Mouse (Mus musculus) thymus, adult 2 months (tissue): Measurements from ENCODE around the gene Rpap3. TPM values are rescaled to one million over a fixed set of nuclear protein-coding genes. Genes with fewer than 3 reads are reported as not detected.

ENCODE experiments used
- DNase-seq: peaks from one replicate; pipeline ENCODE4 v3.0.0; 2021
- H3K27ac ChIP-seq: fragments of 200-500 bp; 2 replicates; pipeline ENCODE4 v1.5.1; 2012; ENCODE audit warnings: low read length, control low read depth; ENCODE audit not compliant: control insufficient read depth, insufficient read depth
- H3K27me3 ChIP-seq: fragments of 200-500 bp; 2 replicates; pipeline ENCODE4 v1.6.1; 2012; ENCODE audit warnings: mild to moderate bottlenecking, low read length, moderate library complexity, mixed read lengths; ENCODE audit not compliant: control insufficient read depth, insufficient read depth
- H3K36me3 ChIP-seq: fragments of 200-500 bp; 2 replicates; pipeline ENCODE4 v1.6.1; 2012; ENCODE audit warnings: mild to moderate bottlenecking, low read length, moderate library complexity; ENCODE audit not compliant: control insufficient read depth, insufficient read depth
- H3K4me1 ChIP-seq: fragments of 200-500 bp; replicated peaks from 2 replicates; pipeline ENCODE4 v1.6.1; 2012; ENCODE audit warnings: low read length; ENCODE audit not compliant: control insufficient read depth, insufficient read depth
- H3K4me3 ChIP-seq: fragments of 200-500 bp; 2 replicates; pipeline ENCODE4 v1.5.1; 2012; ENCODE audit warnings: mild to moderate bottlenecking, low read length, control low read depth, moderate library complexity; ENCODE audit not compliant: control insufficient read depth, insufficient read depth
- CTCF ChIP-seq: fragments of 200-500 bp; IDR thresholded peaks from 2 replicates; pipeline ENCODE4 v1.5.1; 2012; ENCODE audit warnings: mild to moderate bottlenecking, control low read depth, low read length, moderate library complexity, borderline replicate concordance; ENCODE audit not compliant: control insufficient read depth, poor library complexity, insufficient read depth; ENCODE audit errors: extremely low read depth
- POLR2A ChIP-seq: fragments of 200-500 bp; IDR thresholded peaks from 2 replicates; pipeline ENCODE4 v1.6.1; 2012; ENCODE audit warnings: mild to moderate bottlenecking, low read length, control low read depth, moderate library complexity; ENCODE audit not compliant: control insufficient read depth, poor library complexity, insufficient read depth; ENCODE audit errors: extremely low read depth
- WGBS: fragments of 180-500 bp; shearing (Covaris S2); methylation state at CpG from one replicate; pipeline ENCODE4 v1.1.7; 2018; 5-methylcytosine and 5-hydroxymethylcytosine counted together
- polyA plus RNA-seq: library from polyadenylated mRNA; depleted of rRNA; stranded (reverse); fragments of >200 nt; gene quantifications from 2 replicates; pipeline ENCODE4 v1.2.3, GENCODE M21; 2012

Rpap3 gene
- polyA plus RNA-seq, 1 experiment: 6.0 TPM

GRCm38 (mm10) chr15:97717861-97718534, 12.4 kb upstream of the Rpap3 start:
- Histone ChIP-seq H3K27ac (peak overlapping the region; percentile 97), H3K4me1 (peaks cover 57% of the 10 kb centered on the region), H3K27me3 (no peaks in the 10 kb centered on the region), H3K36me3 (peaks cover 45% of the 10 kb centered on the region), H3K4me3 (peak overlapping the region; percentile 98)
- peak; percentile 56; the same call in 1 of the 2 replicates for TF ChIP-seq CTCF
- TF ChIP-seq POLR2A: peak; percentile 56
- DNase-seq: peak; percentile 79
- WGBS: 12% methylated on average over 12 of the region's 12 CpGs

- H3K27me3 ChIP-seq: no peaks in the 10 kb centered on the region
- H3K4me3 ChIP-seq: no peak overlapping the region
- TF ChIP-seq POLR2A: no peak
- no peak for TF ChIP-seq CTCF
- no peak overlapping the region for H3K27ac ChIP-seq
- 95% methylated on average over 11 of the region's 11 CpGs for WGBS
- peaks cover 57% of the 10 kb centered on the region for H3K36me3 ChIP-seq
- no peak for DNase-seq
- H3K4me1 ChIP-seq: peaks cover 47% of the 10 kb centered on the region
Measured at GRCm38 (mm10) chr15:97716782-97717181, 11.2 kb upstream of the Rpap3 start.

- TF ChIP-seq POLR2A: no peak
- TF ChIP-seq CTCF: no peak
- Histone ChIP-seq H3K27me3 (no peaks in the 10 kb centered on the region), H3K36me3 (peaks cover 68% of the 10 kb centered on the region), H3K4me3 (no peak overlapping the region), H3K27ac (no peak overlapping the region), H3K4me1 (peaks cover 39% of the 10 kb centered on the region)
- WGBS: 98% methylated on average over 1 of the region's 1 CpGs
- no peak for DNase-seq
Measured at GRCm38 (mm10) chr15:97715734-97716133, 10.1 kb upstream of the Rpap3 start.

- Histone ChIP-seq H3K4me1 (peaks cover 34% of the 10 kb centered on the region), H3K27ac (no peak overlapping the region), H3K4me3 (no peak overlapping the region), H3K36me3 (peaks cover 69% of the 10 kb centered on the region), H3K27me3 (no peaks in the 10 kb centered on the region)
- WGBS: 96% methylated on average over 8 of the region's 8 CpGs
- TF ChIP-seq POLR2A (no peak), CTCF (no peak)
- no peak for DNase-seq
Measured at GRCm38 (mm10) chr15:97715083-97715482, 9.5 kb upstream of the Rpap3 start.

GRCm38 (mm10) chr15:97712546-97712945, 6.9 kb upstream of the Rpap3 start:
- H3K4me3 ChIP-seq: no peak overlapping the region
- TF ChIP-seq POLR2A (no peak), CTCF (no peak)
- H3K27ac ChIP-seq: no peak overlapping the region
- DNase-seq: no peak
- WGBS: 87% methylated on average over 6 of the region's 6 CpGs
- peaks cover 20% of the 10 kb centered on the region for H3K4me1 ChIP-seq
- H3K27me3 ChIP-seq: no peaks in the 10 kb centered on the region
- peaks cover 63% of the 10 kb centered on the region for H3K36me3 ChIP-seq

GRCm38 (mm10) chr15:97710906-97711305, 5.3 kb upstream of the Rpap3 start:
- H3K4me1 ChIP-seq: peaks cover 7% of the 10 kb centered on the region; the same call in 1 of the 2 replicates
- no peak overlapping the region for H3K4me3 ChIP-seq
- no peak for DNase-seq
- TF ChIP-seq CTCF (no peak), POLR2A (no peak)
- WGBS: 70% methylated on average over 6 of the region's 6 CpGs
- no peak overlapping the region for H3K27ac ChIP-seq
- H3K36me3 ChIP-seq: peaks cover 49% of the 10 kb centered on the region
- H3K27me3 ChIP-seq: no peaks in the 10 kb centered on the region
